Mouse (Mus musculus) MEL (cell line): ENCODE results near the gene Arhgap23. TPM values are rescaled to one million over a fixed set of nuclear protein-coding genes. Genes with fewer than 3 reads are reported as not detected.
A peak's percentile ranks its signal among the peaks of the same experiment; 100 is the strongest.

Source experiments
- DNase-seq: peaks from one replicate; pipeline ENCODE4 v3.0.0; 2011; ENCODE audit warnings: low read depth, low spot score
- H3K27ac ChIP-seq: 2 replicates; pipeline ENCODE4 v1.5.1; 2012; ENCODE audit warnings: low read depth, mild to moderate bottlenecking, control low read depth, low read length, moderate library complexity; ENCODE audit not compliant: control insufficient read depth
- H3K27me3 ChIP-seq, 2 experiments: fragments of 150-350 bp in 1 of 2; sonication (generic) in 1 of 2; 2 replicates each; pipeline ENCODE4 v1.6.1; 2012; ENCODE audit warnings: low read length in 2 of 2, mild to moderate bottlenecking in 2 of 2, improper control_type of control experiment in 1 of 2, moderate library complexity in 1 of 2; ENCODE audit not compliant: insufficient read depth in 2 of 2, control insufficient read depth in 1 of 2
- H3K36me3 ChIP-seq, 2 experiments: 2 replicates each; pipeline ENCODE4 v1.6.1; 2012 to 2014; ENCODE audit warnings: low read length in 2 of 2, improper control_type of control experiment in 1 of 2, inconsistent platforms in 1 of 2, mild to moderate bottlenecking in 1 of 2; ENCODE audit not compliant: insufficient read depth in 2 of 2, control insufficient read depth in 1 of 2
- H3K4me1 ChIP-seq, 2 experiments: fragments of 150-350 bp in 1 of 2; sonication (generic) in 1 of 2; 2 replicates each; pipeline ENCODE4 v1.6.1; 2012; ENCODE audit warnings: low read length in 2 of 2, improper control_type of control experiment in 1 of 2, mild to moderate bottlenecking in 1 of 2; ENCODE audit not compliant: insufficient read depth in 2 of 2, control insufficient read depth in 1 of 2
- H3K4me3 ChIP-seq, 2 experiments: fragments of 150-350 bp in 1 of 2; sonication (generic) in 1 of 2; 2 replicates each; pipeline ENCODE4 v1.5.1; 2012; ENCODE audit warnings: low read depth in 2 of 2, low read length in 2 of 2, mild to moderate bottlenecking in 2 of 2, moderate library complexity in 2 of 2, control low read depth in 1 of 2, improper control_type of control experiment in 1 of 2; ENCODE audit not compliant: control insufficient read depth in 1 of 2, insufficient read depth in 1 of 2
- H3K79me2 ChIP-seq: 2 replicates; pipeline ENCODE4 v1.6.1; 2012; ENCODE audit warnings: mild to moderate bottlenecking, low read length, moderate library complexity; ENCODE audit not compliant: control insufficient read depth, poor library complexity, insufficient read depth
- H3K9ac ChIP-seq: 2 replicates; pipeline ENCODE4 v1.6.1; 2012; ENCODE audit warnings: low read depth, mild to moderate bottlenecking, control low read depth, low read length, moderate library complexity; ENCODE audit not compliant: control insufficient read depth, poor library complexity, severe bottlenecking
- H3K9me3 ChIP-seq: fragments of 150-350 bp; sonication (generic); replicated peaks from 2 replicates; pipeline ENCODE4 v1.6.1; 2012; ENCODE audit warnings: mild to moderate bottlenecking, low read length, improper control_type of control experiment, moderate library complexity; ENCODE audit not compliant: insufficient read depth
- CHD2 ChIP-seq: IDR thresholded peaks from 2 replicates; pipeline ENCODE4 v1.6.1; 2011; ENCODE audit warnings: low read length, improper control_type of control experiment
- ELF1 ChIP-seq: IDR thresholded peaks from 2 replicates; pipeline ENCODE4 v1.6.1; 2014; ENCODE audit warnings: low read depth, mild to moderate bottlenecking, inconsistent platforms, low read length, improper control_type of control experiment, moderate library complexity
- EP300 ChIP-seq, 2 experiments: IDR thresholded peaks; 2 replicates each; pipeline ENCODE4 v1.6.1; 2011; ENCODE audit warnings: improper control_type of control experiment in 2 of 2, low read length in 2 of 2, low read depth in 1 of 2, mild to moderate bottlenecking in 1 of 2
- ETS1 ChIP-seq: IDR thresholded peaks from 2 replicates; pipeline ENCODE4 v1.6.1; 2012; ENCODE audit warnings: low read depth, mild to moderate bottlenecking, inconsistent platforms, low read length, improper control_type of control experiment, moderate library complexity
- GATA1 ChIP-seq: IDR thresholded peaks from 2 replicates; pipeline ENCODE4 v1.6.1; 2011; ENCODE audit warnings: low read depth, low read length, improper control_type of control experiment
- MAX ChIP-seq: IDR thresholded peaks from 2 replicates; pipeline ENCODE4 v1.6.1; 2011; ENCODE audit warnings: low read length, improper control_type of control experiment
- MAZ ChIP-seq: IDR thresholded peaks from 2 replicates; pipeline ENCODE4 v1.6.1; 2012; ENCODE audit warnings: low read depth, mild to moderate bottlenecking, inconsistent platforms, low read length, improper control_type of control experiment
- MEF2A ChIP-seq: IDR thresholded peaks from 2 replicates; pipeline ENCODE4 v1.6.1; 2014; ENCODE audit warnings: low read depth, mild to moderate bottlenecking, inconsistent platforms, low read length, improper control_type of control experiment; ENCODE audit not compliant: poor library complexity, insufficient replicate concordance, severe bottlenecking; ENCODE audit errors: extremely low read depth
- MXI1 ChIP-seq: IDR thresholded peaks from 2 replicates; pipeline ENCODE4 v1.6.1; 2011; ENCODE audit warnings: mild to moderate bottlenecking, low read depth, low read length, improper control_type of control experiment
- MYC ChIP-seq: IDR thresholded peaks from 2 replicates; pipeline ENCODE4 v1.6.1; 2011; ENCODE audit warnings: low read depth, mild to moderate bottlenecking, low read length, improper control_type of control experiment, moderate library complexity
- NELFE ChIP-seq: IDR thresholded peaks from 2 replicates; pipeline ENCODE4 v1.6.1; 2011; ENCODE audit warnings: low read depth, low read length, improper control_type of control experiment
- POLR2AphosphoS2 ChIP-seq: IDR thresholded peaks from 2 replicates; pipeline ENCODE4 v1.6.1; 2011; ENCODE audit warnings: low read length, improper control_type of control experiment
- POLR2AphosphoS5 ChIP-seq: IDR thresholded peaks from 2 replicates; pipeline ENCODE4 v1.6.1; 2012; ENCODE audit warnings: low read depth, borderline replicate concordance, mild to moderate bottlenecking, inconsistent platforms, low read length, moderate library complexity, mixed read lengths
- RAD21 ChIP-seq: IDR thresholded peaks from 2 replicates; pipeline ENCODE4 v1.6.1; 2011; ENCODE audit warnings: mild to moderate bottlenecking, low read depth, low read length, improper control_type of control experiment
- RCOR1 ChIP-seq: IDR thresholded peaks from 2 replicates; pipeline ENCODE4 v1.6.1; 2012; ENCODE audit warnings: low read depth, mild to moderate bottlenecking, inconsistent platforms, low read length, improper control_type of control experiment
- SIN3A ChIP-seq: IDR thresholded peaks from 2 replicates; pipeline ENCODE4 v1.6.1; 2012; ENCODE audit warnings: low read length, improper control_type of control experiment, inconsistent platforms
- TBP ChIP-seq: IDR thresholded peaks from 2 replicates; pipeline ENCODE4 v1.8.0; 2011; ENCODE audit warnings: low read depth, low read length, improper control_type of control experiment
- TCF12 ChIP-seq: IDR thresholded peaks from 2 replicates; pipeline ENCODE4 v1.6.1; 2014; ENCODE audit warnings: low read depth, mild to moderate bottlenecking, inconsistent platforms, low read length, improper control_type of control experiment, moderate library complexity
- UBTF ChIP-seq: IDR thresholded peaks from 2 replicates; pipeline ENCODE4 v1.6.1; 2012; ENCODE audit warnings: low read depth, mild to moderate bottlenecking, inconsistent platforms, low read length, improper control_type of control experiment, moderate library complexity, borderline replicate concordance; ENCODE audit not compliant: insufficient read depth
- USF1 ChIP-seq: IDR thresholded peaks from 2 replicates; pipeline ENCODE4 v1.6.1; 2014; ENCODE audit warnings: low read depth, mild to moderate bottlenecking, inconsistent platforms, low read length, improper control_type of control experiment, moderate library complexity
- polyA plus RNA-seq, 2 experiments: library from polyadenylated mRNA; stranded (reverse) in 1 of 2; unstranded in 1 of 2; fragments of >175 nt in 1 of 2; fragments of >200 nt in 1 of 2; gene quantifications; 2 replicates each; pipeline versions ENCODE4 v1.2.1 to v1.2.4; 2012; ENCODE audit warnings: low replicate concordance in 2 of 2, low read depth in 1 of 2; ENCODE audit not compliant: insufficient read length in 2 of 2, insufficient read depth in 1 of 2, missing spikeins in 1 of 2
- total RNA-seq: library from RNA; depleted of rRNA; stranded (reverse); fragments of 300-350 nt; gene quantifications from 2 replicates; pipeline ENCODE4 v1.2.3, GENCODE M21; 2012

The Arhgap23 gene
- total and polyA plus RNA-seq, 3 experiments: 1.7 to 7.5 TPM; not detected in 1

DNA sequence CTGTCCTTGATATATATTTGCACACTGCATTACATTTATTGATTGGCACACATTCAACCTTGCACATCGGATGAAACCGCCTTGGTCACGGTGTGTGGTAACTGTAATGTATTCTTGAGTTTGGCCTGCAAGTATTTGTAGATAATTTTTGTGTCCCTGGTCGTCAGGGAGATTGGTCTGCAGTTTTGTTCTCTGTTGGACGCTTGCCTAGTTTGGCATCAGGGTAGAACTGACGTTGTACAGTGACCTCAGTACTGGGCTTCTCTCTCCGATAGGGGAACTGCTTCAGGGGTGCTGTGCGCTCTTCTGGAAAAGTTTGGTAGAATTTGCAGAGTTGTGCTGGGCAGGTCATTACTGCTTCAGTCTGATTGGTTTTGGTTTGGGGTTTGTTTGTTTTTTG, 64.5 kb downstream of the Arhgap23 start:
- H3K4me1 ChIP-seq: peaks cover 7 to 25% of the 10 kb centered on the region in 2 experiments
- no peak overlapping the region for H3K27ac ChIP-seq
- H3K9ac ChIP-seq: no peak overlapping the region
- peaks cover 0 to 17% of the 10 kb centered on the region in 2 experiments; a peak in 2 of 4 replicates for H3K36me3 ChIP-seq
- DNase-seq: peak; percentile 57
- H3K4me3 ChIP-seq: no peak overlapping the region
- H3K27me3 ChIP-seq: no peaks in the 10 kb centered on the region
- TF ChIP-seq ETS1 (0 out of 2 replicates have a peak, but pooled peaks have one; percentile 9), NELFE (no peak)
- H3K9me3 ChIP-seq: no peaks in the 10 kb centered on the region
- H3K79me2 ChIP-seq: no peaks in the 10 kb centered on the region

DNA sequence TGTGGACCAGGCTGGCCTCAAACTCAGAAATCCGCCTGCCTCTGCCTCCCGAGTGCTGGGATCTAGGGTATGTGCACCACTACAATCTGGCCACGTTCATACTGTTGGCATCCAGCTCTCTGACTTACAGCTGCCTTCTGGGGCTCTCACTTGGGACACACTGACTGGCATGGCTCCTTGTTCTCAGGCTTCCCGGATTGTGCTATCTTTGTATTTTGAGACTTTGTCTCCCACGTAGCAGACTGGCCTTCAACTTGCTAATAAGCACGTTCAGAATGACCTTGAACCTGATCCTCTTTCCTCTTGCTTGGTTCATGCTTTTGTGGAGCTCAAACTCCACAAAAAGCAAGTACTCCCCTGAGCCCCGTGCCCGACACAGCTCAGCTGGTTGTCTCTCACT, 70.3 kb downstream of the Arhgap23 start:
- no peaks in the 10 kb centered on the region for H3K9me3 ChIP-seq
- no peak overlapping the region for H3K4me3 ChIP-seq
- H3K27ac ChIP-seq: no peak overlapping the region
- H3K79me2 ChIP-seq: no peaks in the 10 kb centered on the region
- no peaks in the 10 kb centered on the region for H3K27me3 ChIP-seq
- H3K36me3 ChIP-seq: no peaks in the 10 kb centered on the region
- no peaks in the 10 kb centered on the region for H3K4me1 ChIP-seq
- no peak for DNase-seq
- H3K9ac ChIP-seq: no peak overlapping the region
- TF ChIP-seq TBP (no peak), SIN3A (no peak), MYC (no peak), GATA1 (no peak), EP300 (IDR thresholded peaks at IDR 0.05; ENCODE audit: low read depth in 1 of 2, low read length in 2 of 2) (no peak), RAD21 (no peak), MAZ (no peak), TCF12 (no peak), ELF1 (no peak), MEF2A (no peak), USF1 (no peak), RCOR1 (no peak), POLR2AphosphoS5 (no peak), MXI1 (no peak), NELFE (no peak), CHD2 (no peak), MAX (no peak), UBTF (no peak), POLR2AphosphoS2 (no peak)
- TF ChIP-seq, all 39 proteins: peak for 0
